Mouse (Mus musculus): Measurements from ENCODE around the gene Ube2j2. TPM values are rescaled to one million over a fixed set of nuclear protein-coding genes. Genes with fewer than 3 reads are reported as not detected.

The Ube2j2 gene
- polyA plus RNA-seq, 1 experiment from 2014 or later, result 127 TPM

- no peak overlapping the region for H3K4me2 ChIP-seq
- peaks cover 58% of the 10 kb centered on the region for H3K36me3 ChIP-seq
- H3K9me3 ChIP-seq, result no peaks in the 10 kb centered on the region
- 89% methylated on average over 11 of the region's 11 CpGs for WGBS
- no peak overlapping the region for H3K9ac ChIP-seq
- ATAC-seq (ENCODE audit: low FRiP score), result no peak
- no peak overlapping the region for H3K4me3 ChIP-seq
- no peaks in the 10 kb centered on the region for H3K4me1 ChIP-seq (replicated peaks)
- no peak overlapping the region for H3K27ac ChIP-seq
- no peaks in the 10 kb centered on the region for H3K27me3 ChIP-seq
These were observed 36.6 kb upstream of the Ube2j2 start for GRCm38 (mm10) chr4:155907003-155907402.

- no peaks in the 10 kb centered on the region for H3K27me3 ChIP-seq
- peaks cover 45% of the 10 kb centered on the region for H3K36me3 ChIP-seq
- H3K4me1 ChIP-seq (replicated peaks), result no peaks in the 10 kb centered on the region
- H3K4me3 ChIP-seq, result no peak overlapping the region
- 83% methylated on average over 7 of the region's 7 CpGs for WGBS
- H3K4me2 ChIP-seq, result no peak overlapping the region
- no peak overlapping the region for H3K27ac ChIP-seq
- no peak overlapping the region for H3K9ac ChIP-seq
- no peaks in the 10 kb centered on the region for H3K9me3 ChIP-seq
- no peak for ATAC-seq (ENCODE audit: low FRiP score)
These were observed 35.4 kb upstream of the Ube2j2 start for GRCm38 (mm10) chr4:155908281-155908680.

- no peaks in the 10 kb centered on the region for H3K9me3 ChIP-seq
- 93% methylated on average over 4 of the region's 4 CpGs for WGBS
- H3K4me1 ChIP-seq (replicated peaks), result no peaks in the 10 kb centered on the region
- H3K9ac ChIP-seq, result no peak overlapping the region
- ATAC-seq (ENCODE audit: low FRiP score), result no peak
- H3K27me3 ChIP-seq, result no peaks in the 10 kb centered on the region
- H3K4me2 ChIP-seq, result no peak overlapping the region
- H3K4me3 ChIP-seq, result no peak overlapping the region
- H3K27ac ChIP-seq, result no peak overlapping the region
- peaks cover 41% of the 10 kb centered on the region for H3K36me3 ChIP-seq
These were observed 34.9 kb upstream of the Ube2j2 start for GRCm38 (mm10) chr4:155908751-155909150.

GRCm38 (mm10) chr4:155932031-155932430 lies 11.6 kb upstream of the Ube2j2 start:
- Histone ChIP-seq H3K9ac (no peak overlapping the region), H3K36me3 (no peaks in the 10 kb centered on the region), H3K27ac (no peak overlapping the region), H3K27me3 (no peaks in the 10 kb centered on the region), H3K4me3 (no peak overlapping the region), H3K9me3 (no peaks in the 10 kb centered on the region), H3K4me1 (replicated peaks) (no peaks in the 10 kb centered on the region), H3K4me2 (no peak overlapping the region)
- 73% methylated on average over 1 of the region's 1 CpGs for WGBS
- no peak for ATAC-seq (ENCODE audit: low FRiP score)

GRCm38 (mm10) chr4:155943049-155943452 lies 580 bp upstream of the Ube2j2 start:
- WGBS, result under 1% methylated on average over 17 of the region's 17 CpGs
- peak; percentile 69 for ATAC-seq (ENCODE audit: low FRiP score)
- peaks cover 16% of the 10 kb centered on the region for H3K36me3 ChIP-seq
- peak overlapping the region; percentile 79 for H3K4me2 ChIP-seq
- no peaks in the 10 kb centered on the region for H3K27me3 ChIP-seq
- H3K9ac ChIP-seq, result peak overlapping the region; percentile 95
- H3K4me1 ChIP-seq (replicated peaks), result peaks cover 34% of the 10 kb centered on the region
- peak overlapping the region; percentile 87 for H3K27ac ChIP-seq
- peak overlapping the region; percentile 94 for H3K4me3 ChIP-seq
- no peaks in the 10 kb centered on the region for H3K9me3 ChIP-seq

- peak; percentile 8; the same call in 1 of the 2 replicates for ATAC-seq (ENCODE audit: low FRiP score)
- peak overlapping the region; percentile 87 for H3K27ac ChIP-seq
- peaks cover 27% of the 10 kb centered on the region for H3K36me3 ChIP-seq
- H3K27me3 ChIP-seq, result no peaks in the 10 kb centered on the region
- peaks cover 34% of the 10 kb centered on the region for H3K4me1 ChIP-seq (replicated peaks)
- peak overlapping the region; percentile 95 for H3K9ac ChIP-seq
- no peaks in the 10 kb centered on the region for H3K9me3 ChIP-seq
- 0% methylated on average over 17 of the region's 17 CpGs for WGBS
- peak overlapping the region; percentile 79 for H3K4me2 ChIP-seq
- peak overlapping the region; percentile 94 for H3K4me3 ChIP-seq
These were observed 640 bp downstream of the Ube2j2 start for GRCm38 (mm10) chr4:155944271-155944670.

- Histone ChIP-seq H3K4me2 (no peak overlapping the region), H3K27me3 (no peaks in the 10 kb centered on the region), H3K9ac (no peak overlapping the region), H3K9me3 (no peaks in the 10 kb centered on the region), H3K36me3 (peaks cover 54% of the 10 kb centered on the region), H3K4me1 (replicated peaks) (peaks cover 34% of the 10 kb centered on the region), H3K27ac (no peak overlapping the region), H3K4me3 (no peak overlapping the region)
- no peak for ATAC-seq (ENCODE audit: low FRiP score)
These were observed 3.5 kb downstream of the Ube2j2 start for GRCm38 (mm10) chr4:155947094-155947493.

GRCm38 (mm10) chr4:155955491-155955890 lies 11.9 kb downstream of the Ube2j2 start:
- WGBS, result 94% methylated on average over 6 of the region's 6 CpGs
- H3K36me3 ChIP-seq, result peaks cover 73% of the 10 kb centered on the region

GRCm38 (mm10) chr4:155959275-155959674 lies 15.6 kb downstream of the Ube2j2 start:
- Histone ChIP-seq H3K9ac (no peak overlapping the region), H3K27me3 (no peaks in the 10 kb centered on the region), H3K4me2 (no peak overlapping the region), H3K4me1 (replicated peaks) (peaks cover 19% of the 10 kb centered on the region), H3K9me3 (no peaks in the 10 kb centered on the region), H3K4me3 (no peak overlapping the region), H3K36me3 (peaks cover 45% of the 10 kb centered on the region), H3K27ac (no peak overlapping the region)
- WGBS, result 8% methylated on average over 5 of the region's 5 CpGs
- no peak for ATAC-seq (ENCODE audit: low FRiP score)

More at GRCm38 (mm10) chr4:155955491-155955890, 11.9 kb downstream of the Ube2j2 start:
- Histone ChIP-seq H3K9me3 (no peaks in the 10 kb centered on the region), H3K27ac (no peak overlapping the region), H3K9ac (no peak overlapping the region), H3K27me3 (no peaks in the 10 kb centered on the region), H3K4me2 (no peak overlapping the region), H3K4me3 (no peak overlapping the region), H3K4me1 (replicated peaks) (no peaks in the 10 kb centered on the region)
- ATAC-seq (ENCODE audit: low FRiP score), result no peak

GRCm38 (mm10) chr4:155962167-155962971 lies 18.7 kb downstream of the Ube2j2 start, which contains the start of gene C1qtnf12:
Gene C1qtnf12, plus strand, starts transcription at chr4:155962318.
- Histone ChIP-seq H3K27me3 (no peaks in the 10 kb centered on the region), H3K27ac (no peak within 1 kb of the TSS; the same call in 1 of the 2 replicates), H3K36me3 (peaks cover 51% of the 10 kb centered on the region), H3K4me2 (peak within 1 kb of the TSS; percentile 65), H3K4me3 (peak within 1 kb of the TSS; percentile 37), H3K4me1 (replicated peaks) (peaks cover 19% of the 10 kb centered on the region), H3K9me3 (no peaks in the 10 kb centered on the region), H3K9ac (peak within 1 kb of the TSS; percentile 77)
- peak; percentile 59 for ATAC-seq (ENCODE audit: low FRiP score)
- WGBS, result 1% methylated on average over 41 of the region's 42 CpGs

GRCm38 (mm10) chr4:155963106-155963505 lies 19.5 kb downstream of the Ube2j2 start:
- peaks cover 47% of the 10 kb centered on the region for H3K36me3 ChIP-seq
- H3K27me3 ChIP-seq, result no peaks in the 10 kb centered on the region
- H3K9me3 ChIP-seq, result no peaks in the 10 kb centered on the region
- 62% methylated on average over 7 of the region's 7 CpGs for WGBS
- H3K9ac ChIP-seq, result peak overlapping the region; percentile 77; the same call in 1 of the 2 replicates
- ATAC-seq (ENCODE audit: low FRiP score), result no peak
- H3K4me1 ChIP-seq (replicated peaks), result peaks cover 19% of the 10 kb centered on the region
- peak overlapping the region; percentile 65 for H3K4me2 ChIP-seq
- no peak overlapping the region for H3K27ac ChIP-seq
- H3K4me3 ChIP-seq, result peak overlapping the region; percentile 37; the same call in 1 of the 2 replicates

- no peak overlapping the region for H3K27ac ChIP-seq
- H3K9ac ChIP-seq, result no peak overlapping the region
- WGBS, result 94% methylated on average over 11 of the region's 11 CpGs
- no peak for ATAC-seq (ENCODE audit: low FRiP score)
- H3K4me1 ChIP-seq (replicated peaks), result peaks cover 19% of the 10 kb centered on the region
- H3K27me3 ChIP-seq, result no peaks in the 10 kb centered on the region
- H3K4me3 ChIP-seq, result no peak overlapping the region
- no peaks in the 10 kb centered on the region for H3K9me3 ChIP-seq
- H3K36me3 ChIP-seq, result peaks cover 44% of the 10 kb centered on the region
- no peak overlapping the region for H3K4me2 ChIP-seq
These were observed 20.8 kb downstream of the Ube2j2 start for GRCm38 (mm10) chr4:155964396-155964795.

Data from hindbrain, embryonic 13.5 days (tissue).